Mouse (Mus musculus) spleen, adult 18-20 months (tissue): Measurements from ENCODE around the gene Mfsd2b.
A peak's percentile ranks its signal among the peaks of the same experiment; 100 is the strongest.
"Not testable (repeated sequence)": the region's sequence is repeated elsewhere in the genome, so short reads cannot be mapped to it uniquely, and the experiment has no call there.

Source experiments
- DNase-seq, 2 experiments: peaks; one replicate each; pipeline ENCODE4 v3.0.0; 2022; ENCODE audit warnings: mixed read lengths in 2 of 2

Mfsd2b gene

DNA sequence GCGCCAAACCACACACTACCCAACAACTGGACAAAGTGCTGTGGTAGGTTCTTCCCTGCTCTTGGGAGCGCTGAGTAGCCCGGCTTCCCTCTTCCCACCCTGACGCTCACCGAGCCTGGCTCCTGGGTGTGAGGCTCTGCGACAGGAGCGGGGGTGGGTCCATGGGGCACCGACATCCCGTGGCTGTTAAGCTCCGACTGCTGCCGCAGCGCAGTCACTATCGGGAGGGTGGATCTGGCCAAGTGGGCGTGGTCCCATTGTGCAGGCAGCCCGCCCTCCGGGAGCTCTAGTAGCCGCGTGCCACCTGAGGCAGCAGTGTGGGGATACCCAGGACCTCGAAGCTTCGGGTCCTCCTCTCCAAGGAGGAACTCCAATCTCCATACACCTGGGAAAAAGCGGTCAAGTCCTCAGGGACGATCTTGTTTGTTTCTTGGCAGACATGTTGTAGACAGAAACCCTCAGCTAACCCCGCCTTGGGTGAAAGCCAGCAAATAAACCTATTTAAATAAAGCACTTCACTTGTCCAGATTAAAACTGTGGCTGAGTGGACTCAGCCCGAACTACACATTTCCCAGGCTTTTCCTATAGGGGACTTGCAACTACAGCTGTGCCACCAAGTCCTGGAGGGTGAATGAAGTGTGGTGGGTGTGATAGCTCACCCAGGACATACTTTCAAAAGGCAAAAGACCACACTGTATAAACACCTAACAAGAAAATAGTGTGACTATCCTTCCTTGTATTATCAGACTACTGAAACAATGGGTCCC, at the start of gene Mfsd2b:
TSS of gene Mfsd2b (minus strand) at position 199 of the 767 bp plus-strand sequence.
- DNase-seq = peak; percentile 22 to 38

DNA sequence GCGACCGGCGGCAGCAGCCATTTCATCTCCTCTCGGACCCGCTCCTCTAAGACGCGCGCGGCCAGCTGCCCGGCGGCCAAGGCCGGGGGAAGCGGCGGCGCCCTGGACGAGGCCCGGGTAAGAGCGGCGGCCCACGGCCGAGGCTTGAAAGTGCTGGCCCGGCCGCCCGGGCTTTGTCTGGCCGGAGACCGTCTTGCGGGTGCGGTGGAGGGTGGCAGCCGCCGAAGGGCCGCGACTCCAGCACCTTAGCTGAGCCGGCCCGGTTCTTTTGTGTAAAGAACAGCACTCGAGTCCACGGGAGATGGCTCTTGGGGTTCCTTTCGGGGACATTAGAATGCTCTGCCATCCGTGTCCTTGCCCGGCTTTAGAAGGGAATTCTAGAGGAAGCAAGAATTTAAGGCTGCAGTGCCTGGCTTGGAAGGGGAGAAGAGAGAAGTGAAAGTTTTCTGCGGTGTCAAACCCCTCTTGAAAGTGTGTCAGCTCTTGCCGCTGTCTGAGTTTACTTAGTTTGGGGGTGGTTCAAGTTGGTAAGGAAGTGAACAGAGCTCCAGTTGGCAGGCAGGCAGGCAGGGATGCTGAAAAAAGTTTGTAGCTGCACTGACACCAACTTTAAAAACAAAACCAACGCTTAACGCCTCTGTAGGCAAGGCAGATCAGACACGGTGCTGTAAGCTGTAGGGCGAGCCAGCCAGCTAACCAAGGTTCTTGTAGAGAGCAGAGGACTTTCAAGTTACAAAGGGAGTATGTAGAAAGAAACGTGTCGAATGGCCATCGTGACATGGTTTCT, 43.8 kb upstream of the Mfsd2b start:
- peak; percentile 47 to 70 for DNase-seq

DNA sequence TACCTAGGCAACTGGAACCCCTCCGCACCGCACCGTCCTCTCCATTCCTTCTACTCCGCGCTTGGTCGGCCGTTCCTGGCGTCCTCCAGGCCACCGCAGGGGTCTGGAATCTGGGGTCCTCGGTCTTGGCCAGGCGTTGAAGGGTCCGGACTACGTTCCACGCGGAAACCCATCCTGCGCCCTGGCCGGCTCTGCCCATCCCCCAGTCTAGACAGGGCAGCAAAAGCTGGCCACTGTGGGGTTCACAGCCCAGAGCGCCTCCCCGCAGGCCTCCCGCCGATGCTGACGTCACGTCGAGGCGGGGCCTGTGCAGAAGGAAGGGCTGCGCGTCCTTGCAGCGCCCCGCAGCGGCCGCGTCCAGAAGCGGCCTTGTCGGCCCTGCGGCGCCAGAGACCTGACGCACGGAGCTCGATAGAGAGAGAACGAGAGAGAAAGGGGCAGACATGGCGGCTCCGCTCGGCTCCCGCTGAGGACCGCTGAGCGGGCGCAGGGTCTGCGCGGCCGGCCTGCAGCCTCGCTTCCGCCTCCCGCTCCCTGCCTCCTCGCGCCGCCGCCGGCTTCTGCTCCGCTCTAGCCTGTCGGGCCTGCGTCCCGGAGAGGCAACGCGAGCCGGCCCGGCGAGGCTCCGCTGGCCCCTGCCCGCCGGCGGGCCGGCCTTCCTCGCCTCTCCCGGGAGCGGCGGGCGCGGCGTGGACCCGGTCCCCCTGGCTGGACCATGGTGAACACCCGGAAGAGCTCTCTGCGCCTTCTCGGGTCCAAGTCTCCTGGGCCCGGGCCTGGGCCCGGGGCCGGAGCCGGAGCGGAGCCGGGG, 43.0 kb upstream of the Mfsd2b start, which contains the start of gene Atad2b:
TSS of gene Atad2b (plus strand) at position 360 of the 811 bp plus-strand sequence.
- peak; percentile 95 to 98 for DNase-seq

DNA sequence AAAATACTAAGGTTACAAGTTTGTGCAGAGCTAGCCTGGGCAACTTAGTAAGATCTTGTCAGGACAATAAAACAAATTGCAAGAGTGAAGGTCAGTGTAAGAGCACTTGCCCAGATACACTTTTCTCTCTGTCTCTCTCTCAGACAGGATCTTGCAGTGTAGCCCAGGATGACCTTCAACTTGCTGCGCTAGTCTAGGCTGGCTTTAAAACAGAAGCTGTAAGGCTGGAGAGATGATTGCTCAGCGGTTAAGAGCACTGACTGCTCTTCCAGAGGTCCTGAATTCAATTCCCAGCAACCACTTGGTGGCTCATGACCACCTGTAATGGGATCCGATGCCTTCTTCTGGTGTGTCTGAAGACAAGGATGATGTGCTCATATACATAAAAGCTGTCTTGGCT, 40.8 kb upstream of the Mfsd2b start:
- DNase-seq = no peak

DNA sequence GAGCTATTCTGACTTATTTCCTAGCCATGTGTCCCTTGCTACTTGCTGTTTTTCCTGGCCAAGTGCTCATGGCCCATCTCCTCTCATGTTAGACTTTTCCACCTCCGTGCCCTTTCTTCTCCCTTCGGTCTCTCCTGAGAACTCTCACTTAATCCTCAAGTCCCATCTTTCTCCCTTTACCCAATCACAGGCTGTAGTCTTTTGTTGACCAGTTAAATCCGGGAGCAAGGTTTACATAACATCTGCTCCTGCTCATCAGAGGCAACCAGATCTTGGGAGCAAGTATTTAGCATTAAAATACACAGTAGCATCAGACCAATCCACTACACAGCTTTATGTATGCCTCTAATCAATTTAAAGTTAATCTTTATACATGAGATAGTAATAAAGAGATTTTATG, 40.3 kb upstream of the Mfsd2b start:
- no peak for DNase-seq

DNA sequence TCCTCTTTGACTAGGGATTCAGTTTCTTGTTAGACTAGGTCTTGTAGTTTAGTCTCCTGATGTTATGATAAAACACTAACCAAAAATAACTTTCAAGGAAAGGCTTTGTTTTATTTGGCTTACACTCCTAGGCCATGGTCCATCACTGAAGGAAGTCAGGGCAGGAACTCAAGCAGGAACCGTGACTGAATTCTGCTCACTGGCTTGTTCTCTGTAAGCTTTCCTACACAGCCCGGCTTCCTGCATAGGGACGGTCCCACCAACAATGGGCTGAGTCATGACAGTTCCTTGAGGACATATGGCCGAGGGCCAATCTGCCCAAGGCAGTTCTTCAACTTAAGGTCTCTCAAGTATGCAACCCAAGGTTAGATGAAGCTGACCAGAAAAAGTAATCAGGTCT, 37.6 kb upstream of the Mfsd2b start:
- DNase-seq = no peak

DNA sequence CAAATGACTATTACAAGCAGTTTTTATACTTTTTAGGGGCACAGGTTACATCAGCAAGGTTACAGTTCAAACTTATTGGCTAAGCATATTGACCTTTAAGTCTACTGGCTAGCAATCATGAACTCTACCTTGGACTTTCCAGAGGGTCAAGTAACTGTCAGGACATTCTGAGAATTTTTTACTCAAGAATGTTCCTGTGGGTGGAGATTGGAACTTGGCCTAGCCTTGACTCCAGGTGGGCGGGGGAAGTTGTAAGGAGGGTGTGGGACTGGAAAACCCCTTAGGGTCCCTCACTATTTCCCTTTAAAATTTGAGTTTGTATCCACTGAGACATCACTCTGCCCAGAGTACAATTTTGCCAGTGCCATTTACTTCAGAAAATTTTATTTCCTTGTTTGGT, 36.3 kb upstream of the Mfsd2b start:
- not testable (repeated sequence) for DNase-seq

DNA sequence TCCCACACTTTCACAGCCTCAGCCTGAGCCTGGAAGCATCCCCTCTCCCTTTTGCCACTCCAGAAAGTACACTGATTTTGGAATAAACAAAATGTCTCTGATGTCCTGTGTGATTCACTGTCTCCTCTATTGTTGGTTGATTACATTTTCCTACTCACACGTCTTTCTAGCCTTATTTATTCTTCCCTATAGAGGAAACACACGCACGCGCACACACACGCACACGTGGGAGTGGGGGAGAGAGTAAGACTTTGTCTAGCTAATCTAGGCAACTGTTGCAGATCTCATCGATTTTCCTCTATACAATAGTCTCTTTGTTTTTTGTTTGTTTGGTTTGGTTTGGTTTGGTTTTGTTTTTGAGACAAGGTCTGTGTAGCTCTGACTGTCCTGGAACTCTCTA, 34.2 kb upstream of the Mfsd2b start:
- no peak for DNase-seq

DNA sequence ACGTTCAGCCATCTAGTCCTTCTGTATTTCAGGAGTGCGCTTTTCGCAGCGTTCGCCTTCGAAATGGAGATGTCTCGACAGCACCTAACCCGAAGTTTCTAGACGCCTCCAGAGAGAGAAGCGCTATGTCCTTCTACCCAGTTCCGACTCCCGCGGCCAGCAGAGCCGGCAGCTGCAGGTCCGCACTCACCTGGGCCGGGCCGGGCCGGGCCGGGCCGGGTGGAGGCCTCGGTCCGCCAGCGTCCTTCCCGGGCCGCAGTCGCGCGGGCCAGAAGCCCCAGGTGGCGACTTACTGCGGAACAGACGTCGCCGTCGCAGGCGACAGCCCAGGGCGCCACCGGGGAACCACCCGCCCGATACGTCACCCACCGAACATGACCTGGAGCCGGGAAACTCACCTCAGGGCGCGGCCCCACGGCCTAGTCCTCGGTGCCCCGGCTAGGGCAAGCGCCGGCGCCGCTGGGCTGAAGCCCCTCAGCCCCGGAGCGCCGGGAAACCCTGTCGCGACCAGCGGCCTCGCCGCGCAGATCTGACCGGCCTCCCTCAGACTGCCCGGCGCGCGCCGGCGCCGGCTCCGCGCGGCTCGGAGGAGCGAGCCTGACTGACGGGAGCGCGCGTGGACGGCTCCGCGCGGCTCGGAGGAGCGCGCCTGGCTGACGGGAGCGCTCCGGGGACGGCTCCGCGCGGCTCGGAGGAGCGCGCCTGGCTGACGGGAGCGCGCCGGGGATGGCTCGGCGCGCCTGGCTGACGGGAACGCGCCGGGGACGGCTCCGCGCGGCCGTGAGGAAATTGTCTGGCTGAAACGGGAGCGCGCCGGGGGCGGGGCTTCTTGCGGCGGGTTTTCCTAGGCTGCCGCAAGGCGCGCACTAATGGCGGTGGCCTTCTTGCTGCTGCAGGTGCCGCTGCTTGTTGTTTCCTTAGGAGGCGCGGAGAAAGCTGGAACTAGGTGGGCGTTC, 33.1 kb upstream of the Mfsd2b start, which contains the start of gene Ubxn2a:
TSS of gene Ubxn2a (minus strand) at position 755 of the 956 bp plus-strand sequence.
- DNase-seq = peak; percentile 88 to 97

DNA sequence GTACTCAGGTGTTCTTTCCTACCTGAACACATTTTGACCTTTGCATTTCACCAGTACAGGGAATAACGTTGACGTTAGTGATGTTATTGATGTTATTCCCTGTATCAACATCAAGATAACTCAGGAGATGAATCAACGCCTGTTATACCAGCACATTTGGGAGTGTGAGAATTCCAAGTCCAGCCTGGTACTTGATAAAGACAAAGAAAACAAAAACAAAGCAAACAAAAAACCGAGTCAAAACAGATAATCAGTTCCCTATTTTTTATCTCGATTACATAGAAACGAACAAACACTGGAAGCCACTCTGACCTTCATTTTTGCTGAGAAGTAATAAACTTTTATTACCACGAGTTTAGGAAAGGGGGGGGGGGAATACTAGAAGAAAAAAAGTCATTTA, 32.3 kb upstream of the Mfsd2b start:
- DNase-seq = no peak

DNA sequence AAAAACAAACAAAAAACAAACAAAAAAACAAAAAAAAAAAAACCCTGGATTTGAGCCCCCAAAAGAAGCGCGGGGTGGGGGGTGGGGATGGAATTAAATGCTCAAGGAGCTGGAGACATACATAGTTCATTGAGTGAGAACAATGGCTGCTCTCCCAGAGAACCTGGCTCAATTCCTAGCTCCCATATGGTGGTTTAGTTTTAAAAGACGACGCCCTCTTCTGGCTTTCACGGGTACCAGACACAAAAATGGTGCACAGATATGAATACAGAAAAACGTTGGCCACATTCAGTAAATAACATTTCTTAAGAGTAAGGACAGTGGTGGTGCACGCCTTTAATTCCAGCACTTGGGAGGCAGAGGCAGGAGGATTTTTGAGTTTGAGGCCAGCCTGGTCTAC, 31.8 kb upstream of the Mfsd2b start:
- DNase-seq = no peak

DNA sequence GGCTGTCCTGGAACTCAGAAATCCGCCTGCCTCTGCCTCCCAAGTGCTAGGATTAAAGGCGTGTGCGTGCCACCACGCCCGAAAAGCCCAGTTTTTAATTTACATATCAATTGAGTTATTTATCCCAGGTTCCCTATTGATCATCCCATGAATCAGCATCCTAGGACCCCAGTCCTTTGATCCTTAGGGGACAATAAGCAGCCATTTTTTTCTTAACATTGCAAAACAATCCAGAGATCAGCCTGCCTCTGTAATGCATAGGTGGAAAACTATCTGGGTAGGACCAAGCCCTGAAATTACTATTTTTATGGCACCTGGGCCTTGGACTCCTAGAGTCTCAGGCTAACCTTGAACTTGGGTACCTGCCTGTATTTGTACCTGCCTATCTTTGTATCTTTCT, 23.9 kb upstream of the Mfsd2b start:
- no peak for DNase-seq

DNA sequence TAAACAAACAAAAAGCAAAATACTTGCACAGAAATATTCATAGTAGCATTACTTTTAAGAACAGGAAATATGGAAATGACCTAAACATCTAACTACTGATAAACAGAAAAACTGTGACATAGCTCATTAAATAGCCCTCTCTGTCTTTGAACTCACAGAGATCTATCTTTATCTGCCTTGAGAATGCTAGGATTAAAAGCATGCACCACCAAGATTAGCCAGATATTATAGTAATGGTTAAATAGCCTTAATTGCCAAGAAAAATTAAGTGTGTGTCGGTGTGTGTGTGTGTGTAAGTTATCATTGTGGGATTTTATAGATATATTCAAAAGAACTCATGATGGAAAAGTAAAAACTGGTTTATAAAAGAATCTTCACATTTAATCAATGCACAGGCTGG, 15.7 kb upstream of the Mfsd2b start:
- no peak for DNase-seq

DNA sequence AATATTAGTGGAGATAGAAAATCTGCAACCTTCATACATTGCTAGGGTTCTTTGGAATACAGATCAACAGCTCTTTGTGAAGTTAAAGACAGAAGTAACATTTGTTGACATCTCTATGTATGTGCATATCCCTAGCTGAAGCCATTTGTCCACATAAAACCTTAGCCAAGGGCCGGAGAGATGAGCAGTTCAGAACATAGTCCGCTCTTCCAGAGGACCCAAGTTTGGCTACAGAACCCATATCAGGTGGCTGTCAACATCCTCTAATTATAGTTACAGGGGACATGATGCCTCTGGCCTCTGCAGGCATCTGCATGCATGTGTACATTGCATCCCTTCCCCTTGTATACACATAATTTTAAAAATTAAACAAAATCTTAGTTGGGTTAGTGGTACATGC, 15.1 kb upstream of the Mfsd2b start:
- DNase-seq = no peak

DNA sequence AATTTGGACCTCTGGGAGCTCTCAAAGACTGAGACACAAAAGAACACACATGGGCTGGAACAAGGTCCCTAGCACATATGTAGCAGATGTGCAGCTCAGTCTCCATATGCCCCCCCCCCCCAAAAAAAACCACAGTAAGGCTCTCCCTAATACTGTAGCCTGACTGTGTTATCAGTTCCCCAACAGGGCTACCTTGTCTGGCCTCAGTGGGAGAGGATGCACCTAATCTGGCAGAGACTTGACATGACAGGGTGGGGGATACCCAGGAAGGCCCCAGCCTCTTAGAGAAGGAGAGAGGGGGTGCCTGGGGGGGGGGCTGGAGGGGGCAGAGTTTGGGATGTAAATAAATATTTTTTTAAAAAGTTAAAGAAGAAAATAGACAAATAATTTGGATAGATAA, 14.6 kb upstream of the Mfsd2b start:
- no peak for DNase-seq

DNA sequence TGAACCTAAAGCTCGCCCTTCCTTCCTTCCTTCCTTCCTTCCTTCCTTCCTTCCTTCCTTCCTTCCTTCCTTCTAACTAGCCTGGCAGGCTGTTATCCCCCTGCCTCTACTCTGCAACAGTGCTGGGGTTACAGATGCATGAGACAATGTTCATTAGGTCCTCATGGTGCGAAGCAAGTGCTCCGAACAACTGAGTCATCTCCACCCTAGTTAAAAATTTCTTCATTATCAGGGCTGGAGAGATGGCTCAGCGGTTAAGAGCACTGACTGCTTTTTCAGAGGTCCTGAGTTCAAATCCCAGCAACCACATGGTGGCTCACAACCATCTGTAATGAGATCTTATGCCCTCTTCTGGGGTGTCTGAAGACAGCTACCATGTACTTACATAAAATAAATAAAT, 12.4 kb upstream of the Mfsd2b start:
- DNase-seq = not testable (repeated sequence)

DNA sequence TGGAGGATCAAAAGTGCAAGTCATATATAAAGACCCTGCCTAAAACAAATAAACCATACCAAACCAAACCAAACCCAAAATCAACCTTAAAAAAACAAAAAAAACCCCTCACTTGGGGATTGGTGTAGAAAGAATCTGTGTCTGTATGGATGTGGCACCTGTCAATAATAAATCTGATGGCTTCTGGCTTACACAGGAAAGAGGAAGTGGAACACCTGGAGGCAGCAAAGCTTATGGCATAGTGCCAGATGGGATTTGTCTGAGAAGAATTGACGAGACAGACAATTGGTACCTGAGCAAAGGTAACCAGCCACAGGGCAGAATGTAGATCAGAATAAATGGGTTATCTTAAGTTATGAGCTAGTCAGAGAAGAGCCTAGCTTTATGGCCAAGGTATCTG, 10.9 kb upstream of the Mfsd2b start:
- no peak for DNase-seq

DNA sequence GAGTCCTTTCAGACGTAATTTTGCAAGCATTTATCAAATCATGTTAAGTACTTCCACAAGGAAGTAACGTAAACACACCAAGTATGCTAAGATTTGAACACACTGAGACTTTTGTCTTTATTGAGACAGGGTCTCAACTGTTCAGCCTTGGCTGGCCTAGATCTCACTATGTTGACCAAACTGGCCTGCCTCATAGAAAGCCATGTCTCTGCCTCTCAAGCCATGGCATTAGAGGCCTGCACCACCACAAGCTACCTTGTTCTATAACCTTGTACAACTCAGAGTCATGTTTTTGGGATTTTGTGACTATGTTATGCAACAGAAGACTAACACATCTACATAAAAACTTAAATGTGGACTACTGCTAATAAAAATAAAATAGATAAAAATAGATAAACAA, 7.9 kb upstream of the Mfsd2b start:
- no peak for DNase-seq

DNA sequence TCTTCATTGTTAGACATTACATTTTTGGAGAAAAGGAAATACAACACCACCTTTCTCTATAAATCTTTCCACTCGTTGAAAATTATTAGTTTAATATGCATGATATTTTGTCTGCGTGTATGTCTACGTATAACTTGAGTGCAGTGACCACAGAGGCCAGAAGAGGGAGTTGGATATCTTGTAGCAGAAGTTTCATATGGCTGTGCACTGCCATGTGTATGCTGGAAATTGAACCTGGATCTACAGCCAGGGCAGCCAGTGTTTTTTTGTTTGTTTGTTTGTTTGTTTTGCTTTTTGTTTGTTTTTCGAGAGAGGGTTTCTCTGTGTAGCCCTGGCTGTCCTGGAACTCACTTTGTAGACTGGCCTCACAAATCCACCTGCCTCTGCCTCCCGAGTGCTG, 4.9 kb upstream of the Mfsd2b start:
- peak in 1 of 2 experiments; percentile 9 for DNase-seq

DNA sequence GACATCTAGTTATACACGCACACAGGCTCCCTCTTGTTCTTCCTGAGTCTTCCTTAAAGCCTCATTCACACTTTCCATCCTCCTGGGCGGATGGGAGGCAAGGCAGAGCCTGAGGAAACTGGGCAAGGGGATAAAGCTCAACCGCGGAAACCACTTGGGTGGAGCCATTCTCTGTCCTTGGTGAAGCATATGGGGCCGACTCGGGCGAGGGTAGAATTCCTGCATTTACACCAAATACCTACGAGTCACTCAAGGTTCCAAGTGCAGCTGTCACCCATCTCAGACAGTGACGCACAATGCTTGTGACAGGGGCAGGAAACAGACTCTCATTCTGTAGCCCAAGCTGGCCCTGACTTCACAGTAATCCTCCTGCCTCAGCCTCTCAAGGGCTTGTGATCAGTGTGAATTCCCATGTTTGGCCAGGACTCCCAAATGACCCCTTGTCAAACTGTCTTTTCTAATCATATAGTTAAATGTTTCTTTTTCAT, 4.2 kb upstream of the Mfsd2b start:
- DNase-seq = no peak

DNA sequence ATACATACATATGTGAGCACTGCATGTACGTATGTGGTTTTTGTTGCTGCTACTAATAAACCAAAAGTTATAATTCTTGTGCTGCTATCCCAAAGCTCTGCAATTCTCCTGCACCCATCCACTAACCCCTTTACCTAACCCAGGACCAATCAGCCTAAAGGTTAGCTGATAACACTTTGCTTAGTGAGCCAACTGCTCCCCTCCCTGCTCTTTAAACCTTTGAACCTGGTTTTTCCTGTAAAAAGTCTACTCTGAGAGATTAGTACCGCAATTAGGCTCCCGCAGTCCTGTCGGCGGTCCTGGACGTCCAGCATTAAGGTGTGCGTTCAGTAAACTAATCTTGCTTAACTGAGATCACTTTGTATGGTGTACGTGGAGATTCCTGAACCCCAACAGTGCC, 1.5 kb upstream of the Mfsd2b start:
- DNase-seq = no peak

DNA sequence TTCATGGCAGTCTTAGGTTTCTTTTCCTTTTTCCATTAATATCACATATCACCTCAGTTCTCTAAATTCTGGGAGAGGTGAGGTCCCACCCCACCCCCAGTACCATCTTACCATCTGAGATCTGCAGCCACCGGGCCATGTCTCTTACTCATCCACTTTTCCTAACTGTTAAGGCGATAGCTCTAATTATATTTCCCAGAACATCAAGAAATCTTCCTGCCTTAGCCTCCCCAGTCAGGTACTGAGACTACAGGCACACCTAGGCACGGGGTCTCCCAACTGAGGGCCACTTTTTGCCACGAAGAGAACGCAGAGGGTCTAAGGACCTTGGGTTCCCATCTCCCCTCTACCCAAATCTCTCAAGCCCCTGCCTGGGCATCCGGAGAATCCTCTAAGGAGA, 628 bp downstream of the Mfsd2b start:
- no peak for DNase-seq
